Mouse (Mus musculus) CH12.LX (cell line): ENCODE results near the gene Tcl1b2. TPM values are rescaled to one million over a fixed set of nuclear protein-coding genes. Genes with fewer than 3 reads are reported as not detected.

Experiments
- DNase-seq: peaks from one replicate; pipeline ENCODE4 v3.0.0-alpha.2; 2013; ENCODE audit errors: extremely low read depth
- H3K27ac ChIP-seq: 2 replicates; pipeline ENCODE4 v1.5.1; 2012; ENCODE audit warnings: low read depth, mild to moderate bottlenecking, control low read depth, moderate library complexity; ENCODE audit not compliant: insufficient read depth
- H3K27me3 ChIP-seq: replicated peaks from 2 replicates; pipeline ENCODE3; 2012; ENCODE audit warnings: inconsistent platforms
- H3K36me3 ChIP-seq, 2 experiments: replicated peaks in 1 of 2; 2 replicates each; pipeline versions ENCODE3 to v1.6.1; 2012; ENCODE audit warnings: inconsistent platforms in 1 of 2, low read length in 1 of 2, mild to moderate bottlenecking in 1 of 2, mixed read lengths in 1 of 2, moderate library complexity in 1 of 2; ENCODE audit not compliant: control insufficient read depth in 1 of 2, insufficient read depth in 1 of 2
- H3K4me1 ChIP-seq, 2 experiments: 2 replicates each; pipeline ENCODE4 v1.6.1; 2012; ENCODE audit warnings: inconsistent platforms in 1 of 2, moderate library complexity in 1 of 2; ENCODE audit not compliant: insufficient read depth in 2 of 2, control insufficient read depth in 1 of 2
- H3K4me2 ChIP-seq: 2 replicates; pipeline ENCODE4 v1.6.1; 2012; ENCODE audit warnings: low read depth, mild to moderate bottlenecking, control low read depth; ENCODE audit not compliant: poor library complexity, insufficient read depth, severe bottlenecking
- H3K4me3 ChIP-seq, 3 experiments: fragments of 150-350 bp in 1 of 3; sonication (generic) in 1 of 3; replicated peaks in 1 of 3; 2 replicates each; pipeline versions ENCODE3 to v1.5.1; 2011 to 2012; ENCODE audit warnings: low read depth in 2 of 3, low read length in 2 of 3, mild to moderate bottlenecking in 2 of 3, moderate library complexity in 2 of 3, control low read depth in 1 of 3, improper control_type of control experiment in 1 of 3, inconsistent platforms in 1 of 3, mixed read lengths in 1 of 3; ENCODE audit not compliant: poor library complexity in 1 of 3
- H3K79me2 ChIP-seq: replicated peaks from 2 replicates; pipeline ENCODE4 v1.6.1; 2012; ENCODE audit warnings: mild to moderate bottlenecking, moderate library complexity; ENCODE audit not compliant: control insufficient read depth, poor library complexity, insufficient read depth, severe bottlenecking; ENCODE audit errors: extremely low read depth
- H3K9ac ChIP-seq: 2 replicates; pipeline ENCODE4 v1.6.1; 2012; ENCODE audit warnings: low read depth, mild to moderate bottlenecking, control low read depth, moderate library complexity; ENCODE audit not compliant: insufficient read depth
- H3K9me3 ChIP-seq: replicated peaks from 2 replicates; pipeline ENCODE3; 2012; ENCODE audit warnings: low read length, inconsistent platforms, mixed read lengths
- BHLHE40 ChIP-seq: IDR thresholded peaks from 2 replicates; pipeline ENCODE4 v1.6.1; 2011; ENCODE audit warnings: mild to moderate bottlenecking, low read depth, low read length, improper control_type of control experiment
- CTCF ChIP-seq, 2 experiments: IDR thresholded peaks in 1 of 2; conservative IDR thresholded peaks in 1 of 2; 2 replicates each; pipeline ENCODE4 v1.5.1; 2011 to 2012; ENCODE audit warnings: low read depth in 2 of 2, low read length in 2 of 2, improper control_type of control experiment in 1 of 2, inconsistent platforms in 1 of 2, mild to moderate bottlenecking in 1 of 2, moderate library complexity in 1 of 2
- ELF1 ChIP-seq: IDR thresholded peaks from 2 replicates; pipeline ENCODE4 v1.6.1; 2014; ENCODE audit warnings: low read depth, mild to moderate bottlenecking, inconsistent platforms, low read length, improper control_type of control experiment
- EP300 ChIP-seq: IDR thresholded peaks from 2 replicates; pipeline ENCODE4 v1.6.1; 2011; ENCODE audit warnings: low read length, improper control_type of control experiment
- HCFC1 ChIP-seq: IDR thresholded peaks from 2 replicates; pipeline ENCODE4 v1.6.1; 2012; ENCODE audit warnings: low read depth, mild to moderate bottlenecking, inconsistent platforms, low read length, improper control_type of control experiment
- IRF4 ChIP-seq: IDR thresholded peaks from 2 replicates; pipeline ENCODE4 v1.6.1; 2014; ENCODE audit warnings: low read depth, mild to moderate bottlenecking, inconsistent platforms, low read length, improper control_type of control experiment
- JUN ChIP-seq: IDR thresholded peaks from 2 replicates; pipeline ENCODE4 v1.6.1; 2011; ENCODE audit warnings: low read depth, mild to moderate bottlenecking, low read length, improper control_type of control experiment, moderate library complexity; ENCODE audit not compliant: insufficient read depth
- MAZ ChIP-seq: IDR thresholded peaks from 2 replicates; pipeline ENCODE4 v1.6.1; 2012; ENCODE audit warnings: low read depth, mild to moderate bottlenecking, inconsistent platforms, low read length, improper control_type of control experiment, moderate library complexity
- MEF2A ChIP-seq: IDR thresholded peaks from 2 replicates; pipeline ENCODE4 v1.6.1; 2014; ENCODE audit warnings: low read depth, mild to moderate bottlenecking, inconsistent platforms, low read length, improper control_type of control experiment, borderline replicate concordance
- MXI1 ChIP-seq: IDR thresholded peaks from 2 replicates; pipeline ENCODE4 v1.6.1; 2011; ENCODE audit warnings: mild to moderate bottlenecking, low read depth, low read length, improper control_type of control experiment
- PAX5 ChIP-seq: IDR thresholded peaks from 2 replicates; pipeline ENCODE4 v1.6.1; 2012; ENCODE audit warnings: low read length, inconsistent platforms, mixed read lengths
- POLR2A ChIP-seq: IDR thresholded peaks from 2 replicates; pipeline ENCODE4 v1.6.1; 2011; ENCODE audit warnings: low read depth, mild to moderate bottlenecking, improper control_type of control experiment, low read length
- RAD21 ChIP-seq: IDR thresholded peaks from 2 replicates; pipeline ENCODE4 v1.6.1; 2011; ENCODE audit warnings: low read depth, mild to moderate bottlenecking, low read length, improper control_type of control experiment, moderate library complexity
- RCOR1 ChIP-seq: conservative IDR thresholded peaks from 2 replicates; pipeline ENCODE4 v1.6.1; 2012; ENCODE audit warnings: low read depth, mild to moderate bottlenecking, inconsistent platforms, low read length, improper control_type of control experiment
- SMC3 ChIP-seq: IDR thresholded peaks from 2 replicates; pipeline ENCODE4 v1.6.1; 2011; ENCODE audit warnings: low read depth, low read length, improper control_type of control experiment
- TBP ChIP-seq: conservative IDR thresholded peaks from 2 replicates; pipeline ENCODE4 v1.6.1; 2011; ENCODE audit warnings: low read depth, low read length, improper control_type of control experiment
- USF1 ChIP-seq: IDR thresholded peaks from 2 replicates; pipeline ENCODE4 v1.6.1; 2014; ENCODE audit warnings: low read depth, mild to moderate bottlenecking, inconsistent platforms, low read length, improper control_type of control experiment
- USF2 ChIP-seq: conservative IDR thresholded peaks from 2 replicates; pipeline ENCODE4 v1.6.1; 2011; ENCODE audit warnings: low read depth, low read length, improper control_type of control experiment
- ZC3H11A ChIP-seq: IDR thresholded peaks from 2 replicates; pipeline ENCODE4 v1.6.1; 2012; ENCODE audit warnings: low read depth, mild to moderate bottlenecking, inconsistent platforms, low read length, improper control_type of control experiment
- ZKSCAN1 ChIP-seq: IDR thresholded peaks from 2 replicates; pipeline ENCODE4 v1.6.1; 2012; ENCODE audit warnings: low read depth, inconsistent platforms, low read length, improper control_type of control experiment, borderline replicate concordance
- ZMIZ1 ChIP-seq: IDR thresholded peaks from 2 replicates; pipeline ENCODE4 v1.6.1; 2012; ENCODE audit warnings: low read depth, mild to moderate bottlenecking, inconsistent platforms, low read length, improper control_type of control experiment
- dilution Hi-C: fragments of 300-500 bp; cut with MboI; formaldehyde crosslinking; loops from 2 replicates; pipeline ENCODE4 v1.14.3; 2020; ENCODE audit warnings: low sequenced_read_pairs; ENCODE audit not compliant: extremely low pct_unique_long_range_greater_than_20kb, extremely low pct_ligation_motif_present
- in situ Hi-C: fragments of 300-500 bp; cut with MboI; formaldehyde crosslinking; loops from 3 replicates; pipeline ENCODE4 v1.14.3; 2019; ENCODE audit warnings: low sequenced_read_pairs, low pct_ligation_motif_present, low pct_unique_long_range_greater_than_20kb, mixed read lengths
- polyA plus RNA-seq: library from polyadenylated mRNA; unstranded; fragments of >175 nt; gene quantifications from 2 replicates; pipeline ENCODE4 v1.2.1, GENCODE M21; 2012; ENCODE audit warnings: low read depth; ENCODE audit not compliant: insufficient read length
- total RNA-seq, 2 experiments: library from RNA; depleted of rRNA; stranded (reverse); fragments of 300-350 nt in 1 of 2; fragments of >200 nt in 1 of 2; gene quantifications; 2 replicates each; pipeline ENCODE4 v1.2.3; 2012 to 2014

The Tcl1b2 gene
- total and polyA plus RNA-seq, 3 experiments, result not detected

GRCm38 (mm10) chr12:105109812-105110211 is 36.0 kb upstream of the Tcl1b2 start:
- no peak for DNase-seq
- H3K9ac ChIP-seq, result no peak overlapping the region
- in situ Hi-C loops, result no loop called here
- no peaks in the 10 kb centered on the region for H3K79me2 ChIP-seq
- dilution Hi-C loops, result no loop called here
- H3K4me1 ChIP-seq, result no peaks in the 10 kb centered on the region
- H3K4me3 ChIP-seq, result no peak overlapping the region
- H3K4me2 ChIP-seq, result no peak overlapping the region
- H3K9me3 ChIP-seq, result peaks cover 3% of the 10 kb centered on the region
- H3K27me3 ChIP-seq, result peaks cover 89% of the 10 kb centered on the region
- no peaks in the 10 kb centered on the region for H3K36me3 ChIP-seq
- H3K27ac ChIP-seq, result no peak overlapping the region
- TF ChIP-seq TBP (no peak), ZC3H11A (no peak), USF2 (no peak), RAD21 (no peak), RCOR1 (no peak), PAX5 (no peak), MXI1 (no peak), MEF2A (no peak), BHLHE40 (no peak), ZMIZ1 (no peak), EP300 (no peak), ELF1 (no peak), IRF4 (no peak), JUN (no peak), HCFC1 (no peak), MAZ (no peak), POLR2A (no peak)
- TF ChIP-seq, all 38 proteins: peak for 0

GRCm38 (mm10) chr12:105112321-105112988 is 33.4 kb upstream of the Tcl1b2 start:
- Histone ChIP-seq H3K4me3 (no peak overlapping the region), H3K4me1 (no peaks in the 10 kb centered on the region), H3K79me2 (no peaks in the 10 kb centered on the region), H3K4me2 (no peak overlapping the region), H3K9me3 (peaks cover 3% of the 10 kb centered on the region), H3K27ac (no peak overlapping the region), H3K9ac (no peak overlapping the region), H3K27me3 (peaks cover 84% of the 10 kb centered on the region), H3K36me3 (no peaks in the 10 kb centered on the region)
- in situ Hi-C loops, result no loop called here
- dilution Hi-C loops, result no loop called here
- TF ChIP-seq CTCF (conservative IDR thresholded peaks at IDR 0.05 in 1 of 2, IDR thresholded peaks at IDR 0.05 in 1 of 2; ENCODE audit: low read depth in 2 of 2, low read length in 2 of 2) (no peak), SMC3 (no peak), ZKSCAN1 (no peak), USF1 (no peak)
- DNase-seq, result no peak
